Mouse (Mus musculus): ENCODE measurements around the gene Optn.

Gene Optn

GRCm38 (mm10) chr2:4986798-4987197 lies 77.1 kb downstream of the Optn start:
- DNase-seq (ENCODE audit: low read depth, low spot score) = no peak

- DNase-seq (ENCODE audit: low read depth, low spot score) = no peak
Measured at GRCm38 (mm10) chr2:4985000-4985399, 78.9 kb downstream of the Optn start.

- no peak for DNase-seq (ENCODE audit: low read depth, low spot score)
Measured at GRCm38 (mm10) chr2:4983987-4984386, 79.9 kb downstream of the Optn start.

DNA sequence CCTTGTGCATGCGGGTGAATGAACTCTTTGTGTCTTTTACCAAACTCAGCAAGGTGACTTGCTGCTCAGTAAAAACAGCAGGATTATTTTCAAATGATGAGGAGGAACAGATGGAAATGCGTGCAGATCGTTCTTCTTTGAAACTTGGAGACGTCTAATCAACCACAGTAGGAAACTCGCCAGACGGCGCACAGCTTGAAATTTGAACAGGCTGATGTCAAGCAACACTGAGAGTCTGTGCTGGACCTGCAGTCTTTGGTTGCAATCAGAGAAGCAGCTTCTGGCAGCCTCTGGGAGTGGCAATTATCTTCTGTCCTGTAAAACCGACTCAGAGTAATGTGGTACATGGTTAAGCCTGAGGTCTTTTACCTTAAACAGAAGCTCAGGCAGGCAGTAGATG lies 85.8 kb downstream of the Optn start:
- no peak for DNase-seq (ENCODE audit: low read depth, low spot score)

DNA sequence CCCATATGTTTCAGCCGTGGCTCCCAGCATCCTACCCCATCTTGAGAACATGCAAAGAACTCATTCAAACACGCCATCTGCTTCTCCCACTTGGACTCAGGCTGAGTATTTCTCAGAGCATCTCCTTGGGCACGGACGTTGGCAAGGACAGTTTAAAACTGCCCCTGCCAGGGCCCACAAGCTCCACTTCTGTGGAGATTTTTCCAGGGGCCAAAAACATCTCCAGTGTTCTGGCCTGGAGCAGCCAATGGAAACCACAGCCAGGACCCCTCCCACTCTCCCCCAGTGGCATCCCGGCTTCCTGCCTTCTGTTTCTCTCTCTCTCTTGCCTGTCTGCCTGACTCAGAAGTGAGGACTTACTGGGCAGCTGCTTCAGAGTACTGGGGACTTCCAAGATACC lies 88.0 kb downstream of the Optn start, which contains the start of gene Ucma:
TSS of gene Ucma (plus strand) at position 316 of the 400 bp plus-strand sequence.
- no peak for DNase-seq (ENCODE audit: low read depth, low spot score)
